Mouse (Mus musculus): ENCODE measurements around the gene Carns1.

GRCm38 (mm10) chr19:4183689-4184088 lies 8.4 kb upstream of the Carns1 start:
- no peak for TF ChIP-seq POLR2A (IDR thresholded peaks at IDR 0.05; ENCODE audit: extremely low read depth, insufficient read depth, low read length)
- no peak for TF ChIP-seq CTCF (IDR thresholded peaks at IDR 0.05; ENCODE audit: low read depth, low read length)
